Mouse (Mus musculus): Measurements from ENCODE around the gene Ak5. TPM values are rescaled to one million over a fixed set of nuclear protein-coding genes. Genes with fewer than 3 reads are reported as not detected.

The Ak5 gene
- polyA plus RNA-seq, 1 experiment from 2014 or later: 1.9 TPM

GRCm38 (mm10) chr3:152492241-152492640 is 175.9 kb downstream of the Ak5 start:
- WGBS: 75% methylated on average over 6 of the region's 6 CpGs
- Histone ChIP-seq H3K4me3 (ENCODE audit: low read depth, low read length) (no peak overlapping the region), H3K4me1 (replicated peaks; ENCODE audit: control insufficient read depth, insufficient read depth) (no peaks in the 10 kb centered on the region), H3K9ac (ENCODE audit: low read length) (no peak overlapping the region), H3K9me3 (ENCODE audit: control insufficient read depth, low read length) (no peaks in the 10 kb centered on the region), H3K4me2 (replicated peaks; ENCODE audit: low read depth) (no peak overlapping the region), H3K27ac (replicated peaks) (no peak overlapping the region), H3K27me3 (ENCODE audit: control insufficient read depth, insufficient read depth, low read length) (no peaks in the 10 kb centered on the region), H3K36me3 (ENCODE audit: control insufficient read depth, insufficient read depth, low read length) (no peaks in the 10 kb centered on the region)
- no peak for TF ChIP-seq CTCF (IDR thresholded peaks at IDR 0.05; ENCODE audit: low read depth)
- ATAC-seq (ENCODE audit: low FRiP score, low TSS enrichment) (no peak), DNase-seq (ENCODE audit: low spot score) (no peak)

DNA sequence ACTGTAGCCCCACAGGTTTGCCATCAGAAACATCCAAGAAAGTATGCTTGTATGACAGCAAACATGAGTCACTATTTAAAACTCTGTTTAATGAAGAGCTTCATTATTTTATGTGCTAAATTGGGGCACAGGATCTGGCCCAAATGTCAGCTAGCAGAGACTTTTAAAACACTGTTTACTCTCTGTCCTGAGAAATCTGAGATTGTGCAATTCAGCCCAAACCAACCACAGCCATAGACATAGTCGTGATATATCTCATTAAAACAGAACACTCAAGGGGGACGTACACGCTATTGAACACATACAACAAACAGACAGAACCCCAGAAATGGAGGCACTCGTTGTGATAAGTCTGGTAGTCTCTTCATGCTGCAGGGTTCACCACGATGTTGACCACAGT is 177.7 kb downstream of the Ak5 start:
- H3K4me1 ChIP-seq (replicated peaks; ENCODE audit: control insufficient read depth, insufficient read depth): no peaks in the 10 kb centered on the region

DNA sequence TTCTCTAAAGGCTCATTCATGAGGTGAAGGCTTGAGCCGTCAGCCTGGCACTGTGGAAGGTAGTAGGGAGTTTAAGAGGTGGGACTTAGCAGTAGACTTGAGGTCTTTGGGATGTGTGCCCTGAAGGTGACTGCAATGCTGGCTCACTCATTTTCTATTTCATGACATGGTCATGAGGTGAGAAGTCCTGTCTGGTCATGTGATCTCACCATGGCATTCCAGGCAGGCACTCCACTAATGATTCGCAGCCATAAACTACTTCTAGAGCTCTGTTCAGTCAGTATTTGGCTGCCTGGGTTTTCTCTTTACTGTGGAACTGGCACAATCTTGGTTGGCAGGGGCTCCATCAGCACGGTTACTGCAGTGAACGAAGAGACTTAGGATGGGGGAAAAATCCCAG is 179.2 kb downstream of the Ak5 start:
- no peak overlapping the region for H3K27ac ChIP-seq (replicated peaks)
- ATAC-seq (ENCODE audit: low FRiP score, low TSS enrichment) (no peak), DNase-seq (ENCODE audit: low spot score) (no peak)
- TF ChIP-seq CTCF (IDR thresholded peaks at IDR 0.05; ENCODE audit: low read depth) (no peak), EP300 (optimal IDR thresholded peaks at IDR 0.05) (no peak)
- H3K27me3 ChIP-seq (ENCODE audit: control insufficient read depth, insufficient read depth, low read length): no peaks in the 10 kb centered on the region
- H3K4me2 ChIP-seq (replicated peaks; ENCODE audit: low read depth): no peak overlapping the region
- H3K9ac ChIP-seq (ENCODE audit: low read length): no peak overlapping the region
- 79% methylated on average over 4 of the region's 4 CpGs for WGBS
- H3K4me1 ChIP-seq (replicated peaks; ENCODE audit: control insufficient read depth, insufficient read depth): no peaks in the 10 kb centered on the region
- H3K9me3 ChIP-seq (ENCODE audit: control insufficient read depth, low read length): no peaks in the 10 kb centered on the region
- no peaks in the 10 kb centered on the region for H3K36me3 ChIP-seq (ENCODE audit: control insufficient read depth, insufficient read depth, low read length)
- no peak overlapping the region for H3K4me3 ChIP-seq (ENCODE audit: low read depth, low read length)

More for the DNA sequence above, 177.7 kb downstream of the Ak5 start:
- no peak overlapping the region for H3K9ac ChIP-seq (ENCODE audit: low read length)
- ATAC-seq (ENCODE audit: low FRiP score, low TSS enrichment): no peak
- no peak overlapping the region for H3K27ac ChIP-seq (replicated peaks)
- DNase-seq (ENCODE audit: low spot score): no peak
- no peak overlapping the region for H3K4me2 ChIP-seq (replicated peaks; ENCODE audit: low read depth)
- no peaks in the 10 kb centered on the region for H3K36me3 ChIP-seq (ENCODE audit: control insufficient read depth, insufficient read depth, low read length)
- WGBS: 85% methylated on average over 5 of the region's 5 CpGs
- no peaks in the 10 kb centered on the region for H3K9me3 ChIP-seq (ENCODE audit: control insufficient read depth, low read length)
- no peaks in the 10 kb centered on the region for H3K27me3 ChIP-seq (ENCODE audit: control insufficient read depth, insufficient read depth, low read length)
- TF ChIP-seq EP300 (optimal IDR thresholded peaks at IDR 0.05): no peak
- no peak for TF ChIP-seq CTCF (IDR thresholded peaks at IDR 0.05; ENCODE audit: low read depth)
- H3K4me3 ChIP-seq (ENCODE audit: low read depth, low read length): no peak overlapping the region

- WGBS: 29% methylated on average over 6 of the region's 6 CpGs
- Histone ChIP-seq H3K4me1 (replicated peaks; ENCODE audit: control insufficient read depth, insufficient read depth) (no peaks in the 10 kb centered on the region), H3K9ac (ENCODE audit: low read length) (no peak overlapping the region), H3K27me3 (ENCODE audit: control insufficient read depth, insufficient read depth, low read length) (no peaks in the 10 kb centered on the region), H3K4me2 (replicated peaks; ENCODE audit: low read depth) (no peak overlapping the region), H3K9me3 (ENCODE audit: control insufficient read depth, low read length) (no peaks in the 10 kb centered on the region), H3K36me3 (ENCODE audit: control insufficient read depth, insufficient read depth, low read length) (no peaks in the 10 kb centered on the region), H3K4me3 (ENCODE audit: low read depth, low read length) (no peak overlapping the region), H3K27ac (replicated peaks) (no peak overlapping the region)
- TF ChIP-seq EP300 (optimal IDR thresholded peaks at IDR 0.05) (no peak), CTCF (IDR thresholded peaks at IDR 0.05; ENCODE audit: low read depth) (no peak)
- no peak for DNase-seq (ENCODE audit: low spot score)
- no peak for ATAC-seq (ENCODE audit: low FRiP score, low TSS enrichment)
These were observed 184.0 kb downstream of the Ak5 start for GRCm38 (mm10) chr3:152484206-152484605.

DNA sequence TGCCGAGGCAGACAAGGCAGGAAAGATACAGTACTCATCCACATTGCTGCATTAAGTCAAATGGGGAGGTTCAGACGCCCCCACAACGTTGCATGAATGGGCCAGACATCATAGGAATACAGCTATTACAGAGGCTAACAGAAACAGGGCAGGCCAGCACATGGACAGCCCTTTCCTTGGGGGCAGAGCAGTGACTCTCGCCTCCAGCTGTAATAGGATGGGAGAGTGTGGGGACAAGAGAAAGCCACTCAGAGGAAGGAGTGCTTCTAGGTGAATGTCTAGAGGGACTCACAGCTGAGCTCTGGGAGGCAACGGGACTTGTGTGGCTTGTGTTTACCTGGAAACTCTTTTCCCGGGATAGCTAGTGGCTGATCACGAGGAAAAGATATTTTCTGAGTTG is 184.4 kb downstream of the Ak5 start:
- 26% methylated on average over 7 of the region's 7 CpGs for WGBS
- H3K36me3 ChIP-seq (ENCODE audit: control insufficient read depth, insufficient read depth, low read length): no peaks in the 10 kb centered on the region
- H3K9me3 ChIP-seq (ENCODE audit: control insufficient read depth, low read length): no peaks in the 10 kb centered on the region
- no peak overlapping the region for H3K4me3 ChIP-seq (ENCODE audit: low read depth, low read length)
- no peak overlapping the region for H3K9ac ChIP-seq (ENCODE audit: low read length)
- TF ChIP-seq EP300 (optimal IDR thresholded peaks at IDR 0.05) (no peak), CTCF (IDR thresholded peaks at IDR 0.05; ENCODE audit: low read depth) (no peak)
- no peak overlapping the region for H3K4me2 ChIP-seq (replicated peaks; ENCODE audit: low read depth)
- DNase-seq (ENCODE audit: low spot score) (no peak), ATAC-seq (ENCODE audit: low FRiP score, low TSS enrichment) (no peak)
- no peaks in the 10 kb centered on the region for H3K4me1 ChIP-seq (replicated peaks; ENCODE audit: control insufficient read depth, insufficient read depth)
- no peak overlapping the region for H3K27ac ChIP-seq (replicated peaks)
- H3K27me3 ChIP-seq (ENCODE audit: control insufficient read depth, insufficient read depth, low read length): no peaks in the 10 kb centered on the region

DNA sequence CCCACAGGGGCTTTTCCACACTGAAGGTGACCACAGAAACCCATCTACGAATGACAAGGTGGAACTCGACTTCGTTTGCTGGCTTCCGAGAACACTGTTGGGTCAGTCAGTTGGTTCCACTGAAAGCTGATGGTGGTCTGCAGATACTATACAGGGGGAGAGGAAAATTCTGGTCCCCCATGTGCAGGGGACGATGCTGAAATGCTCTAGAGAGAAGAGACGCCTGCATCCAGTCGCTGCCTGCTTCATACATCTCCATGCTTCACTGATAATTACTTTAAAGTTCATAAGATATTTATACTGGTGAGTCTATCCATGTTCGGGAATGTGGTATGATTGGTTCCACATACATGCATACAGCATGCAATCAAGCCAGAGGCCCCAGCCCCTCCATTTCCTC is 186.0 kb downstream of the Ak5 start:
- DNase-seq (ENCODE audit: low spot score) (no peak), ATAC-seq (ENCODE audit: low FRiP score, low TSS enrichment) (no peak)
- H3K36me3 ChIP-seq (ENCODE audit: control insufficient read depth, insufficient read depth, low read length): no peaks in the 10 kb centered on the region
- no peak overlapping the region for H3K4me2 ChIP-seq (replicated peaks; ENCODE audit: low read depth)
- H3K27me3 ChIP-seq (ENCODE audit: control insufficient read depth, insufficient read depth, low read length): no peaks in the 10 kb centered on the region
- no peak overlapping the region for H3K4me3 ChIP-seq (ENCODE audit: low read depth, low read length)
- H3K9me3 ChIP-seq (ENCODE audit: control insufficient read depth, low read length): no peaks in the 10 kb centered on the region
- TF ChIP-seq CTCF (IDR thresholded peaks at IDR 0.05; ENCODE audit: low read depth) (no peak), EP300 (optimal IDR thresholded peaks at IDR 0.05) (no peak)
- H3K27ac ChIP-seq (replicated peaks): no peak overlapping the region
- H3K4me1 ChIP-seq (replicated peaks; ENCODE audit: control insufficient read depth, insufficient read depth): no peaks in the 10 kb centered on the region
- H3K9ac ChIP-seq (ENCODE audit: low read length): no peak overlapping the region
- WGBS: 86% methylated on average over 8 of the region's 8 CpGs

Measured in stomach, postnatal 0 days (tissue).